Mouse (Mus musculus) E14TG2a.4 (cell line): Measurements from ENCODE around the gene Parp12.

Experiments
- H3K27me3 ChIP-seq: 2 replicates; pipeline ENCODE4 v1.6.1; 2014; ENCODE audit warnings: low read length, control low read depth; ENCODE audit not compliant: insufficient read depth
- H3K36me3 ChIP-seq: 2 replicates; pipeline ENCODE4 v1.6.1; 2014; ENCODE audit warnings: low read length, control low read depth; ENCODE audit not compliant: insufficient read depth
- H3K4me1 ChIP-seq: replicated peaks from 2 replicates; pipeline ENCODE4 v1.6.1; 2014; ENCODE audit warnings: low read depth, low read length, control low read depth
- H3K4me3 ChIP-seq: replicated peaks from 2 replicates; pipeline ENCODE4 v1.5.1; 2014; ENCODE audit warnings: mild to moderate bottlenecking, low read length
- H3K9me3 ChIP-seq: 2 replicates; pipeline ENCODE4 v1.6.1; 2014; ENCODE audit warnings: low read length, control low read depth
- CTCF ChIP-seq: conservative IDR thresholded peaks from 2 replicates; pipeline ENCODE4 v1.5.1; 2014; ENCODE audit warnings: low read length
- NANOG ChIP-seq: IDR thresholded peaks from 2 replicates; pipeline ENCODE4 v1.6.1; 2014; ENCODE audit warnings: borderline replicate concordance, low read length, mixed read lengths
- POU5F1 ChIP-seq: IDR thresholded peaks from 2 replicates; pipeline ENCODE4 v1.6.1; 2014; ENCODE audit warnings: low read length, borderline replicate concordance

Gene Parp12

DNA sequence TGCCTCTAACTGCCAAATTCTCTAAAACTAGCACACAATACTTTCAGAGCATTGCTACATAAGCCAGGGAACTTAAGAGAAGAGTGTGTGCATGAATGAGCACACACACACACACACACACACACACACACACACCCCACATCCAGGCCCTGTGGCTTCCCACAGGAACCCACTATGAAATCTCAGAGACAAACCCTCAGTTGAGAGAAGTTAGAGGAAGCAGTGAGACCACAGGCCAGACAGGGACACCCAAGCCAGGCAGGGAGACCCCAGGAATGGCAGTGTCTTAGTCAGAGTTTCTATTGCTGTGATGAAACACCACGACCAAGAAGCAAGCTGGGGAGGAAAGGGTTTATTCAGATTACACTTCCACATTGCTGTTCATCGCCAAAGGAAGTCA, 54.6 kb downstream of the Parp12 start:
- Histone ChIP-seq H3K4me1 (peaks cover 17% of the 10 kb centered on the region), H3K9me3 (no peaks in the 10 kb centered on the region), H3K36me3 (no peaks in the 10 kb centered on the region), H3K27me3 (no peaks in the 10 kb centered on the region), H3K4me3 (no peak overlapping the region)
- TF ChIP-seq CTCF: no peak
- TF ChIP-seq POU5F1: no peak
- TF ChIP-seq NANOG: no peak

DNA sequence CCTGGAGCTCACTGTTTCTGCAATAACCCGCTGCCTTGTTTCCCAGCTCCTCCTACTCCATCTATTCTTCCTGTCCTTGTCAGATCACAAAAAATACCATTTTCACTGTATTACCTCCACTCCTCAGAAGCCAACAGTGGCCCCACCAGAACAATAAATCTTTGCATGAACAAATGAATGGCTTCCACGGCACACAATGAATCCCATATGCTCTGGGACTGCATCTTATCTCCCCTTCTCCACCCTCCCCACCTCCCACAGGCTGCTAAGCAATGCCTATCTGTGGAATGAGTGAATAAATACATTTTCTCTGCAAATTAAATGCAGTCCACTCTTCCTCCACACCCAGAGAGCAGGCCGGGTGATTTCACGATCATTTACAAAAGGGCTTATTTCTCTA, 57.0 kb downstream of the Parp12 start:
- TF ChIP-seq NANOG (no peak), CTCF (no peak), POU5F1 (no peak)
- Histone ChIP-seq H3K36me3 (no peaks in the 10 kb centered on the region), H3K4me1 (peaks cover 10% of the 10 kb centered on the region), H3K4me3 (no peak overlapping the region), H3K27me3 (no peaks in the 10 kb centered on the region), H3K9me3 (peaks cover 6% of the 10 kb centered on the region; the same call in 1 of the 2 replicates)

DNA sequence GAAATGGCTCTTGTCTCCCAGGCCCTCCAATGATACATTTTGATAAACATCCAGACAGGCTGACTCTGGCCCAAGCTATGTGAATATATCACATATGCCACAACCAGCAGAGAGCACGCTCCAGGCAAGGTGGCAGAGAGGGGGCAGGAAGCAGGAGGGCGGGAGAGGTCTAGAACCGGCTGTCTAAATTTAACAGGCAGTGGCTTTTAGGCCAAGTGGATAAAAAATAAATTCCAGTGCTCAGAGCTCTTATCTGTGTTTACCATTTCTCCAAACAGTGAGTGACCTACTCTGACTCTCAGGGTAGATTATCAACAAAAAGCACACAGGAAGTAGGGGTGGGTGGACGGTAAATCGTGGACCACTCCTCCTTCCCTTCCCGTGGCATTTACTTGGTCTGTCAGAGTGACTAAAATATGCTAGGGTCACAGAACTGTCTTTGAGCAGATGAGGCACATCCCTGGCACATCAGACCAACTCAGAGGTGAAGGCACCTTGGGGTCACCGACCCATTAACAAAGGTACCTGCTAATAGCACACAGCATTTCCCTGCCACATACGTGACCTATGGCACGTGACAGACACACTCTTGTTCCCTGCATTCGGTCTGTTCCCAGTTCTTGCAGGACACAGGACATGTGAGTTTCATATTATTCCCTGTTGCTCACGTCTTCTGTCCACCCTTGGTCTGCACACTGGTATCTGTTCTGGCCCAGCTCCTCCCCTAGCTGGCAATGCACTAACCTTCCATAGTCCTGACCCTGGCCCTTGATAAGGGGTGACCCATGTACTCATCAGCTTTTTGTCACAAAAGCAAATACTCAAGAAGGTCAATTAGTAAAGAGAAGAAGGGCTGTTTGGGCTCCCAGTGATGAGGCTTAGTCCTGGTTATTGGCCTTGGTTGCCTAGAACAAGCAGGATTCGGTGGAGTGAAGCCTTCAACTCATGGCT, 58.3 kb downstream of the Parp12 start:
- TF ChIP-seq NANOG (no peak), CTCF (no peak), POU5F1 (no peak)
- Histone ChIP-seq H3K4me1 (peaks cover 16% of the 10 kb centered on the region), H3K27me3 (no peaks in the 10 kb centered on the region)

GRCm38 (mm10) chr6:39058936-39059335, 59.2 kb downstream of the Parp12 start:
- TF ChIP-seq NANOG (no peak), CTCF (no peak), POU5F1 (no peak)
- Histone ChIP-seq H3K9me3 (peaks cover 6% of the 10 kb centered on the region; the same call in 1 of the 2 replicates), H3K4me3 (no peak overlapping the region)

More for the DNA sequence above, 58.3 kb downstream of the Parp12 start:
- Histone ChIP-seq H3K4me3 (no peak overlapping the region), H3K36me3 (no peaks in the 10 kb centered on the region), H3K9me3 (peaks cover 6% of the 10 kb centered on the region; the same call in 1 of the 2 replicates)

GRCm38 (mm10) chr6:39058389-39058788, 59.8 kb downstream of the Parp12 start:
- peaks cover 16% of the 10 kb centered on the region for H3K4me1 ChIP-seq
- H3K27me3 ChIP-seq: peaks cover 12% of the 10 kb centered on the region
- peaks cover 6% of the 10 kb centered on the region; the same call in 1 of the 2 replicates for H3K9me3 ChIP-seq
- H3K36me3 ChIP-seq: no peaks in the 10 kb centered on the region
- H3K4me3 ChIP-seq: no peak overlapping the region
- TF ChIP-seq CTCF: peak; percentile 58
- TF ChIP-seq POU5F1: no peak

More at GRCm38 (mm10) chr6:39058936-39059335, 59.2 kb downstream of the Parp12 start:
- Histone ChIP-seq H3K36me3 (no peaks in the 10 kb centered on the region), H3K4me1 (peaks cover 16% of the 10 kb centered on the region), H3K27me3 (peaks cover 6% of the 10 kb centered on the region)

DNA sequence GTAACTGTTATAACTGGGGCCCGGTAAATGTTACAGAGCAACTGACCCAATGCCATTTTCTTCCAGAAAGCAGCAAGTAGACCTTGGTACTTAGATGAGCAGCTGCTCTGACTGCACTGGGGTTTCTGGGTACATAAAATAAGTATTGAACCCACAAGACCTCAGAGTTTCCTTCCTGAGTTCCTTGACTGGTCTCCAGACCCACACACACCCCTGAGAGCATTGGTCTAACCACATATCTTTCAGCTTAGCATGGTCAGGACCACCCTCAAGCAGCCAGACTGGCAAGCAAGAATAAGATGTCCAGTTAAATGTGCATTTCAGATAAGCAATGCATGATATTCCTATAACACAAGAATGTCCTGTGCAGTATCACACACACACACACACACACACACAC, 61.0 kb downstream of the Parp12 start:
- peaks cover 22% of the 10 kb centered on the region for H3K27me3 ChIP-seq

GRCm38 (mm10) chr6:39055831-39056261, 62.3 kb downstream of the Parp12 start:
- Histone ChIP-seq H3K9me3 (peaks cover 6% of the 10 kb centered on the region; the same call in 1 of the 2 replicates), H3K4me3 (no peak overlapping the region)
- no peak for TF ChIP-seq CTCF
- no peak for TF ChIP-seq NANOG
- no peak for TF ChIP-seq POU5F1

More for the DNA sequence above, 61.0 kb downstream of the Parp12 start:
- no peak for TF ChIP-seq CTCF
- TF ChIP-seq NANOG: no peak
- TF ChIP-seq POU5F1: no peak
- Histone ChIP-seq H3K36me3 (no peaks in the 10 kb centered on the region), H3K4me1 (peaks cover 16% of the 10 kb centered on the region), H3K4me3 (no peak overlapping the region), H3K9me3 (peaks cover 6% of the 10 kb centered on the region; the same call in 1 of the 2 replicates)

DNA sequence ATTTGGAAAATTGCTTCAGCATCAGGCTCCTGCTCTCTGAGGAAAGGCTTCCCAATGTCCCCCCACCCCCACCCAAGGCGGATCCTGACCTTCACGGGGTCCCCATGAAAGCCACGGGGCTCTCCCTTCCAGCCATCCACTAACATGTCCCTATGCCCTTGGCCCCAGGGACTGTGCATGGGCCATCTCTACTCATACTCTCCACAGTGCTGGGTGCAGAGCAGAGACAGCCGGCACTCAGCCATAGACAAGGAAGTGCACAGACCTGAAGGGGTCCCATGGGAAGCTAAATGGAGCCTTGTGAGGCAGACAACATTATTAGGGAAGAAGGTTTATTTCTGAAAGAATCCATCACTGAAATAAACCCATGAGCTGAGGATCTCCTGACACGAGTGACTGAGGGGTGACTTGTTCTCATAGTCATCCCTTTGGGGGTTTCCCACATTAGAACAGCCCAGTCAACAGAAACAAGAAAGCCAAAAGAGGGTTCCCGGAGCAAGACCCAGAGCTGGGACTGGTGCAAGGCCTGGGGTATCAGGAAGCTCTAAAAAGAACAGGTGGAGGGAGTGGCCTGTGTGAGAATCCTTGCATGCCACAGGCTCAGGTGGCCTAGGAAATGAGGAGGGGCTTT, 63.2 kb downstream of the Parp12 start:
- TF ChIP-seq CTCF: no peak
- TF ChIP-seq POU5F1: no peak
- TF ChIP-seq NANOG: no peak
- Histone ChIP-seq H3K4me3 (no peak overlapping the region), H3K9me3 (peaks cover 6% of the 10 kb centered on the region; the same call in 1 of the 2 replicates), H3K36me3 (no peaks in the 10 kb centered on the region), H3K4me1 (peaks cover 7% of the 10 kb centered on the region; the same call in 1 of the 2 replicates), H3K27me3 (peaks cover 31% of the 10 kb centered on the region)

More at GRCm38 (mm10) chr6:39055831-39056261, 62.3 kb downstream of the Parp12 start:
- peaks cover 13% of the 10 kb centered on the region for H3K4me1 ChIP-seq
- peaks cover 27% of the 10 kb centered on the region for H3K27me3 ChIP-seq
- H3K36me3 ChIP-seq: no peaks in the 10 kb centered on the region
